Mouse (Mus musculus): ENCODE measurements around the gene Cux2.

- TF ChIP-seq CTCF (IDR thresholded peaks at IDR 0.05; ENCODE audit: insufficient read depth, low read length) (no peak), POLR2A (IDR thresholded peaks at IDR 0.05; ENCODE audit: borderline replicate concordance, extremely low read depth, low read depth, low read length) (no peak)
Measured at GRCm38 (mm10) chr5:121864330-121864729, 185.6 kb downstream of the Cux2 start.
